Mouse (Mus musculus) embryonic fibroblast, embryonic 13.5 days (primary cell): Measurements from ENCODE around the gene Epb41l2. TPM values are rescaled to one million over a fixed set of nuclear protein-coding genes. Genes with fewer than 3 reads are reported as not detected.

Experiments used
- H3K27ac ChIP-seq: 2 replicates; pipeline ENCODE4 v1.5.1; 2012; ENCODE audit warnings: low read length, control low read depth, inconsistent platforms; ENCODE audit not compliant: insufficient read depth
- H3K4me1 ChIP-seq: 2 replicates; pipeline ENCODE4 v1.6.1; 2011; ENCODE audit warnings: low read length; ENCODE audit not compliant: control insufficient read depth, insufficient read depth
- H3K4me3 ChIP-seq: 2 replicates; pipeline ENCODE4 v1.5.1; 2011; ENCODE audit warnings: mild to moderate bottlenecking, control low read depth, low read length; ENCODE audit not compliant: insufficient read depth
- CTCF ChIP-seq: IDR thresholded peaks from 2 replicates; pipeline ENCODE4 v1.5.1; 2011; ENCODE audit warnings: mild to moderate bottlenecking, control low read depth, low read length, moderate library complexity, borderline replicate concordance; ENCODE audit not compliant: insufficient read depth
- POLR2A ChIP-seq: IDR thresholded peaks from 2 replicates; pipeline ENCODE4 v1.6.1; 2011; ENCODE audit warnings: low read depth, mild to moderate bottlenecking, control low read depth, low read length, moderate library complexity
- polyA plus RNA-seq: library from polyadenylated mRNA; stranded (reverse); fragments of >200 nt; gene quantifications from 2 replicates; pipeline ENCODE4 v1.2.4, GENCODE M21; 2011; ENCODE audit warnings: low read depth; ENCODE audit not compliant: missing spikeins, insufficient read length

Epb41l2 gene
- polyA plus RNA-seq, 1 experiment, result 134 TPM

- H3K4me3 ChIP-seq, result no peak overlapping the region
- no peak overlapping the region for H3K27ac ChIP-seq
- H3K4me1 ChIP-seq, result peaks cover 34% of the 10 kb centered on the region
- TF ChIP-seq CTCF, result no peak
- TF ChIP-seq POLR2A, result no peak
Observed at GRCm38 (mm10) chr10:25395236-25395886, 35.8 kb downstream of the Epb41l2 start.

DNA sequence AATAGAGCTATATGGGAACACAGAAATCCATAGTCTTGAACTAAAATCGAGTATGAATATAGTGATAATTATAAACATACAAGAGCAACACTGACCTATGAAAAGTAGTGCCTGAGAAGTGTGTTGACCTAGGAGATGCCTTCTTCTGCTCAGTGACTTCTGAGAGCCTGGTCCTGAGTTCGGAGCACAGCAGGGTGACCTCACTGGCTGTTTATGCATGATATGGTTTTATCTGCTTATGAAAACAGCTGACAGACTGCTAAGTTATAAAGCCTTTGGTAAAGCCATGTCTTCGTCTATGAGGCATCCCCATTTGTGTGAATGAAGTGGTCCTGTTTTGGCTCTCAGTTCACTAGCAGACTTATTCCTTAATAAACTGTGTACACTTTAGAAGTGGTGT is 37.3 kb downstream of the Epb41l2 start:
- Histone ChIP-seq H3K4me1 (peaks cover 37% of the 10 kb centered on the region), H3K27ac (no peak overlapping the region), H3K4me3 (no peak overlapping the region)
- TF ChIP-seq POLR2A (no peak), CTCF (no peak)

DNA sequence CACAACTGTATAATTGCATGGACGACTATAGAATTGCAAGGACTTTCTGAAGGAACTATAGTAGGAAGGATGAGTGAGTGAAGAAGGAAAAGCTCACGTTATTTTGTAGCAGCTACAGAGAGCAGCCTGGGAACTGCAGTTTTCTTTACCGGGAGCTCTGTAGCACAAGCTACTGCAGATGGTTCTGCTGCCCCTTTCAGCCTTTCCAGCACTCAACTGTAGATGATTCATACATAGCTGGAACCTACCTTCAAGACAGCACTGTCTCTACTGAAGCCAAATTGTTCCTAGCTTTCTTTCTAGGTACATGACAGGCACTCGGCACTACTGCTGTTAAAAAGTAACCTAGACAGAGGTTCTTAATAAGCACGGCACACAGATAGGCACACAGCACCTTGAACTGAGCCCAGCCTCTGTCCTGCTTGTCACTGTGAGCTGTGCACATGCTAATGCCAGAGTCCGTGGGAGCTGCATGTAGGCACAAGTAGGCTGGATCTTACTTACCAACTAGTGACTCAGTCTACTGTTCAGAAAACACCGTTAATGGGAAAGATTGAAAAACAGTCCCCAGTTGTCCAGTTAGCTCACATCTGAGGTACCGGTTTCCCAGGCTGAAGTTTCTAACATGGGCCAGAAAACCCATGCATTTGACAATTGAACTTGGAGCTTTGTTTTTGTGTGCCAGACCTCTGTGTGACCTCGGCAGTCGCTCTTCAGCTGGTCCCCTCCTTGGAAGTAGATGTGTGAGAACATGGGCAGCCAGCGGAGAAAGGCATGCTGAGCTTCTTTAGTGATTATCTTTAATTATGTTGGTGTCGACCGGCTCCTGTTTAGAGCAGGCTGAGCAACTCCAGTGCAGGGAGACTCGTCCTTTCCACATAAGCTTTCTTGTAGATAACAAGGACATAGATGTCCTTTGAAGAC is 38.4 kb downstream of the Epb41l2 start:
- H3K4me1 ChIP-seq, result peaks cover 31% of the 10 kb centered on the region
- 0 out of 2 replicates have a peak overlapping the region, but pooled peaks have one; percentile 0 for H3K27ac ChIP-seq
- no peak for TF ChIP-seq CTCF
- no peak for TF ChIP-seq POLR2A
- H3K4me3 ChIP-seq, result no peak overlapping the region

GRCm38 (mm10) chr10:25399016-25399415 is 39.4 kb downstream of the Epb41l2 start:
- TF ChIP-seq POLR2A (no peak), CTCF (no peak)
- Histone ChIP-seq H3K4me3 (no peak overlapping the region), H3K27ac (no peak overlapping the region), H3K4me1 (peaks cover 30% of the 10 kb centered on the region)

- TF ChIP-seq POLR2A (no peak), CTCF (no peak)
- H3K27ac ChIP-seq, result no peak overlapping the region
- peaks cover 30% of the 10 kb centered on the region for H3K4me1 ChIP-seq
- H3K4me3 ChIP-seq, result no peak overlapping the region
Observed at GRCm38 (mm10) chr10:25400076-25400475, 40.5 kb downstream of the Epb41l2 start.

DNA sequence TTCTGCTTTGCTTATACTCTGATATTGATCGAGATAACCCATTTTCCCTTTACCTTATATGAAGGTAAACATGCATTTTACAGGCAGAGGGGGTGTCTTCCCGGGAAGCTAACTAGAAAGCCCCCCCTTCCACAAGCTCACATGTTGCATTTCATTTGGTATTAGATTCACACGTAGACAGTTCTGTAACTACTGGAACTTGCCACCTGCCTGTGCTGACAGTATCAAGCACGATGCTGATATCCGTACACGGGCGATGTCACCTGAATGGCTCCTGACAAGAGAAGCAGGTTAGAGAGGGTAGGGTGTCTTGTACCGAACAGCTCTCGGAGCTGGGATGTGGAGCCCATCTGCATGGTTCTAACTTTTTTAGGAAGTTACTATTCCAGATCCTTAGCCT is 41.0 kb downstream of the Epb41l2 start:
- H3K4me3 ChIP-seq, result no peak overlapping the region
- no peak overlapping the region for H3K27ac ChIP-seq
- TF ChIP-seq CTCF (no peak), POLR2A (no peak)
- H3K4me1 ChIP-seq, result peaks cover 25% of the 10 kb centered on the region

GRCm38 (mm10) chr10:25401356-25401755 is 41.8 kb downstream of the Epb41l2 start:
- no peak for TF ChIP-seq CTCF
- Histone ChIP-seq H3K4me3 (no peak overlapping the region), H3K4me1 (peaks cover 24% of the 10 kb centered on the region), H3K27ac (no peak overlapping the region)

DNA sequence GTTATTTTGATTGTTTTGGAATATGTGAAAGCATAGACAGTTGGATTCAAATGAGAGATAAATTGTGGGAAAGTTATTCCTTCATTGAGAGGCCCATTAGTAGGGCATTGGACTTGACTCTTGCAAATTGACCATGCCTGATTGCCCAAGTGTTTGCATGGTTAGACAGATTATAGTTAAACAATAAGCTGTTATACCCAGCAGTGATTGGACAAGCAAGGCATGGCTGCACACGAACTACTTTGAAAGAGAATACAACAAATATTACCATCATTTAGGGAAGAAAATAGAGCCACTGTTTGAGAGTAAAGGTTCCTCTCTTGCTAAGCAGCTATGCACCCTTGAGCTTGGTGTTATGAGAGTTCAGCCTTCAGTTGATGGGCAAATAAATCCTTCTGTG is 43.3 kb downstream of the Epb41l2 start:
- TF ChIP-seq POLR2A (no peak), CTCF (no peak)
- peaks cover 17% of the 10 kb centered on the region for H3K4me1 ChIP-seq
- H3K27ac ChIP-seq, result no peak overlapping the region
- H3K4me3 ChIP-seq, result no peak overlapping the region

DNA sequence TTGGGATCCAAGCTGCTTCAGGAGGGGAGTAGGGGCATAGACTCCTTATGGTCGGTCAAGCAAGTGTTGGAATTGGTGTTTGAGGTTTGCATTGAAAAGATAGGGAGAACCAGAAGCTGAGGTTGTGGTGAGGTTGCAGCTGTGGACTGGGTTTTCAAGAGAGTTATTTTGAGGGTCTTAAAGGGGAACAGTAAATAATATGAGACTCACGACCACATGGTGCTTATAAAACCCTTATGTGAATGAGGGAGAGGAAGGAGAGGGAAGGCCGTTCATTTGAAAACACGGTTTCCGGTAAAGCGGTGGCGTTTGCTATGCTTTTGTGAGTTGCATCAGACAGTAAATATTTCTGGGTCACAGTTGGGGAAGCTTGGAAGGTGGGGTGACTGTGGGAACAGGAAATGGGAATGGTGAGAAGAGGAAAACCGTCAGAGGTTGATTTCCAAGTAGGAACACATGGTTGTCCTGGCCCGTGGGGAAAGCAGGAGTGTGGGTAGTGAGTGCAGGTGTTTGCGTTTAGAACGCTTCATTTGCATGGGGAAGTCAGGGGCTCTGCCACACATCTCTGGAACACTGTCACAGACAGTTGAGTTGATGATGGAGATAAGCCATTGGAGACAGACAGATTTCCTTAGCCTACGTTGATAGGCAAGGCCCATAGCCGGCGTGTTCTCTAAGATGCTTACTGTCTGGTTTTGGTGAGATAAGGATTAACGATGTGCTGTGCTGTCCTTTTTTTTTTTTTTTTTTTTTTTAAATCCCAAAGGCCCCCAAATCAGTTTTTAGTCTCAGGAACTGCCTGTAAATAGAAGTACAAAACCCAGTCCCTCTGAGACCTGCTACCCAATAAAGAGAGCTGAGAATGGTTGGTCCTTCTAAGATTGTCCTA is 44.5 kb downstream of the Epb41l2 start:
- no peak overlapping the region for H3K4me3 ChIP-seq
- TF ChIP-seq CTCF, result no peak
- no peak for TF ChIP-seq POLR2A
- H3K27ac ChIP-seq, result no peak overlapping the region
- peaks cover 10% of the 10 kb centered on the region for H3K4me1 ChIP-seq
